Mouse (Mus musculus): Measurements from ENCODE around the gene Rfx3. TPM values are rescaled to one million over a fixed set of nuclear protein-coding genes. Genes with fewer than 3 reads are reported as not detected.
A peak's percentile ranks its signal among the peaks of the same experiment; 100 is the strongest.

Gene Rfx3
- 7.3 and 7.4 TPM in 2 replicates for polyA plus RNA-seq (2014; fragmentation: Nextera tagmentation; extraction: Ambion mirVana)

DNA sequence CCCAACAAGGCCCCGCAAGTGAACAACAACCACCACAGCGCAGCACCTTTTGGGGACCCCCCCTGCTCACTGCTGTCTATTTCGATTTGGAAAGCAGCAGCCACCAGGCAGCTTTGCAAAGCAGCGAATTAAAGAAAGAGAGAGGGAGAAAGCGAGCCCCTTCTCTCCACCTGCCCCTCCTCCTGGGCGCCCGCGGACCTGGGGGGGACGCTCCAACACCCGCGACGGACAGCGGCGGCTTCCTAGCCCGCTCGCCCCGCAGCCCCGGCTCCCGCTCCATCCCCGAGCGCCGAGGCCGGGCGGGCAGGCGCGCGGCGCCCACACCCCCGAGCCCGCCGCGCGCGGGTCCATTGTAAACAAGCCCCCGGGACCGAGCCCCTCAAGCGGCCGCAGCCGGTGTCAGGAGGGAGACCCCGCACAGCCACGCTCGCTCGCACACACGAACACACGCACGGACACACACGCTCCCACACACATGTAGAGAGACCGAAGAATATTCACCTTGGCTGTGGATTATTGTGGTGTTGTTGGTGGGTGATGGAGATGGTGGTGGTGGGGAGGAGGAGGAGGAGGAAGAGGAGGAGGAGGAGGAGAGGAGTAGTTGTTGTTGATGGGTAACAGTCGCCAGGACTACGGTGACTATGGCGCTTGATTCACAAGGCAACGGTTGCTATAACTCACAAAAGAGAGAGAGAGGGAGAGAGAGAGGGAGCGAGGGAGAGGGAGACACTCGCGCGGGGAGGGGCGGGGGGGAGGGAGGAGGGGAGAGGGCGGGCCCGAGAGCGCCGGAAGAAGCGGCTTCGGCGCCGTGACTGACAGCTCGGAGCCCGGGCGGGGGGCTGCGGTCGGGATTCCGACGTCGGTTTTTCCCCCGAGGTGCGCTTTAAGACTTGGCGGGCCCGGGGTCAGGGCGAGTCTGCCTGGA lies at the start of gene Rfx3:
Gene Rfx3, minus strand, starts transcription at position 696 of the 925 bp plus-strand sequence.
- H3K27ac ChIP-seq (replicated peaks in 1 of 2; ENCODE audit: control insufficient read depth in 1 of 2, insufficient read depth in 1 of 2, low read depth in 2 of 2, low read length in 2 of 2) = peak within 1 kb of the TSS; percentile 99 to 100
- WGBS = under 1% methylated on average over 61 of the region's 78 CpGs
- peak within 1 kb of the TSS; percentile 91 for H3K4me2 ChIP-seq (ENCODE audit: low read length)
- H3K27me3 ChIP-seq (ENCODE audit: control insufficient read depth, insufficient read depth, low read length) = no peaks in the 10 kb centered on the region
- H3K4me3 ChIP-seq (ENCODE audit: control insufficient read depth in 1 of 2, insufficient read depth in 1 of 2, low read depth in 1 of 2, low read length in 2 of 2) = peak within 1 kb of the TSS; percentile 92 to 96
- no peaks in the 10 kb centered on the region for H3K36me3 ChIP-seq (ENCODE audit: control insufficient read depth, insufficient read depth, low read length)
- peak; percentile 87 for ATAC-seq (ENCODE audit: insufficient number of reproducible peaks, insufficient read depth, low FRiP score, low read depth)
- no peaks in the 10 kb centered on the region for H3K9me3 ChIP-seq (ENCODE audit: control insufficient read depth, low read length)
- peaks cover 4 to 10% of the 10 kb centered on the region in 2 experiments; a peak in 2 of 4 replicates for H3K4me1 ChIP-seq (ENCODE audit: control insufficient read depth in 2 of 2, insufficient read depth in 2 of 2, low read length in 2 of 2)
- H3K9ac ChIP-seq (ENCODE audit: low read length) = peak within 1 kb of the TSS; percentile 93

DNA sequence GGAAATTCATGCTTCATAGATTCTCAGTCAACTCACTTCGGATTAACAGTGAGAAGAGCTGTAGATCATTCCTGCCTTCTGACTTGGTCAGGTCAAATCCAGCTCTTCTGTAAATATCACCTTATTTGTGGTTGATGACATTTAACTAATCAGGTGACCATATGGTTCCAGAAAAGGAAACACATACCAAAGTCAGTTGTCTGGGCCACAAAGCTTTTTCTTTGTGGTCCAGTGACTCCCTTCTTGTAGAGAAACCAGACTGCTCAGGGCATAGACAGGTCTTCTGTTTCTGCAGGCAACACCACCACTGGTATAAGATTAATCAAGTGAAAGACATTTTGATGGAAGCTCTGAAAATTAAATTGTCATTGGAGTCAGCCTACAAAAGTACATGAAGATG lies 41.1 kb upstream of the Rfx3 start:
- WGBS = 77% methylated on average over 1 of the region's 1 CpGs
- H3K9ac ChIP-seq (ENCODE audit: low read length) = no peak overlapping the region
- H3K27ac ChIP-seq (replicated peaks in 1 of 2; ENCODE audit: control insufficient read depth in 1 of 2, insufficient read depth in 1 of 2, low read depth in 2 of 2, low read length in 2 of 2) = no peak overlapping the region
- H3K4me2 ChIP-seq (ENCODE audit: low read length) = no peak overlapping the region
- no peak for ATAC-seq (ENCODE audit: insufficient number of reproducible peaks, insufficient read depth, low FRiP score, low read depth)
- H3K4me1 ChIP-seq (ENCODE audit: control insufficient read depth in 2 of 2, insufficient read depth in 2 of 2, low read length in 2 of 2) = no peaks in the 10 kb centered on the region
- no peaks in the 10 kb centered on the region for H3K36me3 ChIP-seq (ENCODE audit: control insufficient read depth, insufficient read depth, low read length)
- H3K9me3 ChIP-seq (ENCODE audit: control insufficient read depth, low read length) = no peaks in the 10 kb centered on the region
- no peak overlapping the region for H3K4me3 ChIP-seq (ENCODE audit: control insufficient read depth in 1 of 2, insufficient read depth in 1 of 2, low read depth in 1 of 2, low read length in 2 of 2)
- no peaks in the 10 kb centered on the region for H3K27me3 ChIP-seq (ENCODE audit: control insufficient read depth, insufficient read depth, low read length)

DNA sequence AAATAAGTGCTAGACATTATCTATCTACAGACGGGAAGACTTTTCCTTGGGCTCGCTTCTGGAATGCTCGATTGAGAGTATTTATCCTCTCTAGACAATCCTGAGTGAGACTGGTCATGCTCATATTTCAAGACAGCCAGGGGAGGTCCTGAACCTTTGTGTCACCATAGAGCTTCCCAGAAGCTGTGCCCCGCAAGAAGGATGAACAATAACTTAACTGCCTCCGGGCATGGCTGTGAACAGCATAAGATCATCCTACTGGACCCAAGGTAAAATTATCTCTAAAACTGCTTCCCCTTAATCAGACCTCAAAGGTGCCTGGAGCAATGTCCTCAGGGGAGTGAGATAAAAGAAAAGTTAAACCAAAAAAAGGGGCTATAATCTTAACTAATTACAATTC lies 40.6 kb upstream of the Rfx3 start:
- Histone ChIP-seq H3K27me3 (ENCODE audit: control insufficient read depth, insufficient read depth, low read length) (no peaks in the 10 kb centered on the region), H3K9me3 (ENCODE audit: control insufficient read depth, low read length) (no peaks in the 10 kb centered on the region), H3K4me2 (ENCODE audit: low read length) (no peak overlapping the region), H3K36me3 (ENCODE audit: control insufficient read depth, insufficient read depth, low read length) (no peaks in the 10 kb centered on the region), H3K27ac (replicated peaks in 1 of 2; ENCODE audit: control insufficient read depth in 1 of 2, insufficient read depth in 1 of 2, low read depth in 2 of 2, low read length in 2 of 2) (no peak overlapping the region), H3K4me3 (ENCODE audit: control insufficient read depth in 1 of 2, insufficient read depth in 1 of 2, low read depth in 1 of 2, low read length in 2 of 2) (no peak overlapping the region), H3K9ac (ENCODE audit: low read length) (no peak overlapping the region), H3K4me1 (ENCODE audit: control insufficient read depth in 2 of 2, insufficient read depth in 2 of 2, low read length in 2 of 2) (no peaks in the 10 kb centered on the region)
- no peak for ATAC-seq (ENCODE audit: insufficient number of reproducible peaks, insufficient read depth, low FRiP score, low read depth)
- 79% methylated on average over 5 of the region's 5 CpGs for WGBS

DNA sequence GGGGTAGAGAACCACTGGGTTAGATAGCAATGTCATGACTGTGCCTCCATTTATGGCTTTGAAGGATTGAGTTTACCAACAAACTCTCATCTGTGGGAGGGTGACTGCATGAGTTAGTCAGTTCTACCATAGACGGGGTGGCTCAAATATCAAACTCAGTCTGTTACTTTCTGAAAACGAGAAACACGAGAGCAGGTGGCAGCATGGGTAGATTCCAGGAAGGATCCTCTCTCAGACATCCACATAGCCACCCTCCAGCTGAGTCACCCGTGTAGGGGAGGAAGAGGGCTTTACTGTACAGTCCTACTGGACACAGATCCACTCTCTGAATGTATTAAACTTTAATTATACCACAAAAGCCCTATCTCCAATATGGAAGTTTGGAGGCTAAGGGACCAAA lies 38.3 kb upstream of the Rfx3 start:
- Histone ChIP-seq H3K4me2 (ENCODE audit: low read length) (no peak overlapping the region), H3K9ac (ENCODE audit: low read length) (no peak overlapping the region), H3K27me3 (ENCODE audit: control insufficient read depth, insufficient read depth, low read length) (no peaks in the 10 kb centered on the region), H3K4me1 (ENCODE audit: control insufficient read depth in 2 of 2, insufficient read depth in 2 of 2, low read length in 2 of 2) (no peaks in the 10 kb centered on the region), H3K36me3 (ENCODE audit: control insufficient read depth, insufficient read depth, low read length) (no peaks in the 10 kb centered on the region), H3K9me3 (ENCODE audit: control insufficient read depth, low read length) (no peaks in the 10 kb centered on the region), H3K27ac (replicated peaks in 1 of 2; ENCODE audit: control insufficient read depth in 1 of 2, insufficient read depth in 1 of 2, low read depth in 2 of 2, low read length in 2 of 2) (no peak overlapping the region), H3K4me3 (ENCODE audit: control insufficient read depth in 1 of 2, insufficient read depth in 1 of 2, low read depth in 1 of 2, low read length in 2 of 2) (no peak overlapping the region)
- WGBS = 78% methylated on average over 4 of the region's 4 CpGs
- no peak for ATAC-seq (ENCODE audit: insufficient number of reproducible peaks, insufficient read depth, low FRiP score, low read depth)

DNA sequence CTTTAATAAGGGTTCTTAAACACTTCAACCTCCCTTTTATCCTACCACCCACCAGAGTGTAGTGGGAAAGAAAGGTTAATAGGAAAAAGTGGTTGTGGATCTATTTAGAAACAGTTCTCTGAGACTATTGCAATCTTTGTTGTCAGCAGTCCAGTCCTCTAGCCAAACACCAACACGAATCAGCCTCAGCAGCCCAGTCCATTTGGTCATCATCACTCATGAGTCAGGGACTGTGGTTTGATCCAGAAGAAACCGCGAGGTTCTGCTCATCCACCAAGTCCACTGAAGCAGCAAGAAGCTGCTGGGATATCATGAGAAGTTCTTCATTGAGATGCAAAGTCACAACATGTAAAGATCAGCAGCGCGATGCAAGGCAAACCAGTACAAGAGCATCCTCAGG lies 35.8 kb upstream of the Rfx3 start:
- Histone ChIP-seq H3K27me3 (ENCODE audit: control insufficient read depth, insufficient read depth, low read length) (no peaks in the 10 kb centered on the region), H3K9ac (ENCODE audit: low read length) (no peak overlapping the region), H3K36me3 (ENCODE audit: control insufficient read depth, insufficient read depth, low read length) (no peaks in the 10 kb centered on the region), H3K4me3 (ENCODE audit: control insufficient read depth in 1 of 2, insufficient read depth in 1 of 2, low read depth in 1 of 2, low read length in 2 of 2) (no peak overlapping the region), H3K27ac (replicated peaks in 1 of 2; ENCODE audit: control insufficient read depth in 1 of 2, insufficient read depth in 1 of 2, low read depth in 2 of 2, low read length in 2 of 2) (no peak overlapping the region), H3K4me2 (ENCODE audit: low read length) (no peak overlapping the region), H3K9me3 (ENCODE audit: control insufficient read depth, low read length) (no peaks in the 10 kb centered on the region), H3K4me1 (ENCODE audit: control insufficient read depth in 2 of 2, insufficient read depth in 2 of 2, low read length in 2 of 2) (no peaks in the 10 kb centered on the region)
- no peak for ATAC-seq (ENCODE audit: insufficient number of reproducible peaks, insufficient read depth, low FRiP score, low read depth)
- 75% methylated on average over 5 of the region's 5 CpGs for WGBS

DNA sequence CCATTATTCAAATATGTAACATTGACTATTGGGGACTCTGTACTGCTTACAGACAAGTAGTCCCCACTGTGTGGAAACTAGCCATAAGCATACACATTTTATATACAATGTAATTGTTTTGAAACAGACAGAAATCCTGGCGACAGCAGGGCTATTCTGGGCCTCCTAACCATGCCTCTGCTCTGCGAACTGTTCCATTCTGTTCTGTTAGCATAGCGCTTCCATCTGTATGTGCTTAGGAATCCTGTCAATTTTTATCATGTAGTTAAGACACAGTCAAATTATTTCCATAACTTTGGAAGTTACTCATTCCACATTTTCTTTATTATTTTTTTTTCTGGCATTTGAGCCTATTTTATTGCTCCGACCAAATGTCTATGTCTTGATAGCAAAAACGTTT lies 34.0 kb upstream of the Rfx3 start:
- no peaks in the 10 kb centered on the region for H3K4me1 ChIP-seq (ENCODE audit: control insufficient read depth in 2 of 2, insufficient read depth in 2 of 2, low read length in 2 of 2)
- H3K9me3 ChIP-seq (ENCODE audit: control insufficient read depth, low read length) = no peaks in the 10 kb centered on the region
- no peak for ATAC-seq (ENCODE audit: insufficient number of reproducible peaks, insufficient read depth, low FRiP score, low read depth)
- no peak overlapping the region for H3K9ac ChIP-seq (ENCODE audit: low read length)
- H3K4me3 ChIP-seq (ENCODE audit: control insufficient read depth in 1 of 2, insufficient read depth in 1 of 2, low read depth in 1 of 2, low read length in 2 of 2) = no peak overlapping the region
- H3K27ac ChIP-seq (replicated peaks in 1 of 2; ENCODE audit: control insufficient read depth in 1 of 2, insufficient read depth in 1 of 2, low read depth in 2 of 2, low read length in 2 of 2) = no peak overlapping the region
- H3K27me3 ChIP-seq (ENCODE audit: control insufficient read depth, insufficient read depth, low read length) = no peaks in the 10 kb centered on the region
- no peak overlapping the region for H3K4me2 ChIP-seq (ENCODE audit: low read length)
- no peaks in the 10 kb centered on the region for H3K36me3 ChIP-seq (ENCODE audit: control insufficient read depth, insufficient read depth, low read length)
- 52% methylated on average over 5 of the region's 5 CpGs for WGBS

DNA sequence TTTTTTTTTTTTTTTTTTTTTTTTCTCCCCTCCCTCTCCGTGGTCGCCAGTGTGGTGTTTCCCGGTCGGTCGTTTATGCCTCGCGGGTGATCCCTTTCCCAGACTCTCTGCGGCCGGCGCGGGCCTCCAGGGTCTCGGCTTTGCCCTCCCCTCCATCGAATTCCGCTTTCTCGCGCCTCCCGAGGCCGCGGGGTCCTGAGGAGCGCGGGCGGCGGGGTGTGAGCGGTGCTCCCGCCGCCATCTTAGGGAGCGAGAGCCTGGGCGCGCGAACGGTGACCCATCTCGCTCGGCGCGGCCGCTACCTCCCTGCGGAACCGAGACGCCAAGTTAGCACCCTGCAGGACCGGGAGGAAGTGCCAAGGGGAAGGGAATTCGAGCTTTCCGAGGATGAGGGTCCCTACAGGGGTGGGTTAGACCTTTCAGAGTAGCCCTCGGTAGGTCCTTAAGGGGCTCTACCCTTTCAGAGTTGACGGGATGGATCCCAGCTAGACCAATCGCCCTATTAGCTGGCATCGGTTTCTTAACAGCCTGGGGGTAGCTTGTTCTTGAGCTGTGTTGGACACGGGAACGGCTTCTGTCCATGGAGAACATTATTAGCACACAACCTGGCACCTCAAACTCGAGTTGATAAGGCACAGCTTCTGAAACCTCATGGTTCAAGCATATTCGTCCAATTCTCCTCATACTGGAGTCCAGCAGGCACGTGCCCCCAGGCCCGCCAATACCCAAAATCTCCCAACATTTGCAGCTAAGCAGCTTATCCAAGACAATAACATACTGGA lies 943 bp upstream of the Rfx3 start:
- WGBS = 2% methylated on average over 52 of the region's 52 CpGs
- Histone ChIP-seq H3K4me3 (ENCODE audit: control insufficient read depth in 1 of 2, insufficient read depth in 1 of 2, low read depth in 1 of 2, low read length in 2 of 2) (peak overlapping the region; percentile 81 to 96), H3K9me3 (ENCODE audit: control insufficient read depth, low read length) (no peaks in the 10 kb centered on the region), H3K36me3 (ENCODE audit: control insufficient read depth, insufficient read depth, low read length) (no peaks in the 10 kb centered on the region), H3K4me1 (ENCODE audit: control insufficient read depth in 2 of 2, insufficient read depth in 2 of 2, low read length in 2 of 2) (peaks cover 4 to 10% of the 10 kb centered on the region in 2 experiments; a peak in 2 of 4 replicates), H3K4me2 (ENCODE audit: low read length) (peak overlapping the region; percentile 91), H3K9ac (ENCODE audit: low read length) (peak overlapping the region; percentile 93), H3K27me3 (ENCODE audit: control insufficient read depth, insufficient read depth, low read length) (no peaks in the 10 kb centered on the region), H3K27ac (replicated peaks in 1 of 2; ENCODE audit: control insufficient read depth in 1 of 2, insufficient read depth in 1 of 2, low read depth in 2 of 2, low read length in 2 of 2) (peak overlapping the region; percentile 98 to 99)
- ATAC-seq (ENCODE audit: insufficient number of reproducible peaks, insufficient read depth, low FRiP score, low read depth) = peak; percentile 48
